Mouse (Mus musculus) layer of hippocampus, adult 8-10 months (tissue): ENCODE results near the gene B4galt5. TPM values are rescaled to one million over a fixed set of nuclear protein-coding genes. Genes with fewer than 3 reads are reported as not detected.
"Not testable (repeated sequence)": the region's sequence is repeated elsewhere in the genome, so short reads cannot be mapped to it uniquely, and the experiment has no call there.

Source experiments
- DNase-seq, 2 experiments: peaks; one replicate each; pipeline ENCODE4 v3.0.0; 2022; ENCODE audit warnings: low spot score in 2 of 2
- total RNA-seq, 4 experiments: library from RNA; stranded (reverse); gene quantifications; 2 replicates each; pipeline ENCODE4 v1.2.4; 2022

Gene B4galt5
- total RNA-seq: 10 to 100 TPM; 34.6 to 43.0 (median 39.7) TPM

DNA sequence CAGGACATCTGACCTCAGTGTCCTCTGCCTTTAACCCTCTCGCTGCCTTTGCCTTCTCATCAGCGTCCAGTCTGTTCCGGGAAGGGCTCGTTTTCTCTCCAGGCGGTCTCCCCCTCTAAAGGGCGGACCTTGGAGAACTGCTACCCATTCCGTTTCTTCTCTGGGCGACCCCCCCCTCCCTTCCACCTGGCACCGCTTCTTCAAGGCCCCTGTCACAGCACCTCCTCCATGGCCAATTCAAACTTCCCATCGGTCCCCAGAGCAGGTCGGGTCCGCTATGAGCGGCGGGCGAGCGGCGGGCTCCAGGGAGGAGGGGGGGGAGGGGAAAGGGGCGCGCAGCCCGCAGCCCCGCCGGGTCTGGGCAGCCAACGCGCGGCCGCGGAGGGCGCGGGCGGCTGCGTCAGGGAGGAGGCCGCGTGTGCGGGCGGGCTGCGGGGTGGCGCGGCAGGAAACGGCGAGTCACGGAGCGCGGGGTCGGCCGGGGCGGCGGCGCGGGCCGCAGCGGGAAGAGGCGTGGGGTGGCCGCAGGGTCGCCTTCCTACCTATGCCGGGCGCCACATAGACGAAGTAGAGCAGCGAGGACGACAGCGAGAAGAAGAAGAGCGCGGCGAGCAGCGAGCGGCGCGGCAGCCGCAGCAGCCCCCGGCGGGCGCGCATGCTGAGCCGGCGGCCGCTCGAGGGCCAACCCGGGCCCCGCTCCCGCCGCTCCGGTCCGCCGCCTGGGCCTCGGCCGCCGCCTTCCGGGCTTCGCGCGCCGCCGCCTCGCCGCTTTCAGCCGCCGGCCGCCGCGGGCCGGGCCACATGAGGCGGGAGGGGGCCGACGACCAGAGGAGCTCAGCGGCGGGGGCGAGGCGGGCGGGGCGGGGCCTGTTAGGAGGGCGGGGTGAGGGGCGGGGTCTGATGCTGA lies at the start of gene B4galt5:
Gene B4galt5 (minus strand): TSS at position 808 of the 907 bp plus-strand sequence.
- DNase-seq: no peak

DNA sequence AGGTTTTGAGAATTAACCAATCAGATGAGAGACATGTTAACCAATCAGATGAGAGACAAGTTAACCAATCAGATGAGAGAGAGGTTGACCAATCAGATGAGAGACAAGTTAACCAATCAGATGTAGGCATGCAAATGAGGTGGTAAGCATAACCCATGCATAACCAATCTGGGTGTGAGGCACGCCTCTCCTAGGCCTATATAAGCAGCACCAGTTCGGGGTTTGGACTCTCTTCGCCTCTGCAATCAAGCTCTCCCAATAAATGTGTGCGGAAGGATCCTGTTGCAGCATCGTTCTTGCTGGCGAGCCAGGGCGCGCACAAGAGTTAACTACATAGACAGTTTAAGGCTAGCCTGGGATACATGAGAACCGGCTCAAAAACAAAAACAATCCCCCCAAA lies 47.4 kb upstream of the B4galt5 start:
- DNase-seq: not testable (repeated sequence)

DNA sequence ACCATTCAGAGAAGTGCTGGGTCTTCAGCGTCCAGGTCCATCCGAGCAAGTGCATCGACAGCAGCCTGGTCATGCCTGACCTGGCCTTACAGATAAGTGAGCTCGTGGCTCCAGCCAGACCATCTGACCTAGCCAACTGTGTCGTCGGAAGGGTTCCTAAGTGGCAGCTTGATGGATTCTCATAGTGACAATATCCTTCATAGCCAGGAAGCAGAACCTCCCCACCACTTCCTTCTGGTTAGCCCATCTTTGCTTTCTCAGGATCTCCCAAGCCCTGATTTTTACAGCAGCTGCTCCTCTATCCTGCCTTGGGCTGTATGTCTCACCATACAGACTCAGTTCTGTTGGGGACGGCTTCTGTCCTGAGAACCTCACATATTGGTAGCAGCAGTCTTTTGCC lies 45.4 kb upstream of the B4galt5 start:
- no peak for DNase-seq

DNA sequence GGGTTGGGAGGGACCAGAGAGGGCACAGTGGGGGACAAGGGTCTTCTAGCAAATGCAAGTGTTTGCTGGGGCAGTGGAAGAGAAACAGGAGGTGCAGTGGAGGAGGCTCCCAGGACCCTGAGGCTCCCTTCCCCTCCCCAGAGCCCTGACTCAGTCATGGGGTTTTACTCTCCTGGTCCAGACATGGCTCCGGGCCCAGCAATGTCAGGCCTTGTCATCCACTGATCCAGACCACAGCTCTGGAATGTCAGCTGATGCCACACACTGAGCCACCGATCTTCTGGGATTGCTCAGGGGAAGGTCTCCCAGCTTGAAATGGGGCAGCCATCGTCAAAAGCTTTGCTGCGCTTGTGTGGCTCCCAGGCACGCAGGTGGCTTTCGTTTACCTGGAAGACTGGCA lies 38.0 kb upstream of the B4galt5 start:
- no peak for DNase-seq

GRCm38 (mm10) chr2:167386456-167386855 lies 37.5 kb upstream of the B4galt5 start:
- no peak for DNase-seq

DNA sequence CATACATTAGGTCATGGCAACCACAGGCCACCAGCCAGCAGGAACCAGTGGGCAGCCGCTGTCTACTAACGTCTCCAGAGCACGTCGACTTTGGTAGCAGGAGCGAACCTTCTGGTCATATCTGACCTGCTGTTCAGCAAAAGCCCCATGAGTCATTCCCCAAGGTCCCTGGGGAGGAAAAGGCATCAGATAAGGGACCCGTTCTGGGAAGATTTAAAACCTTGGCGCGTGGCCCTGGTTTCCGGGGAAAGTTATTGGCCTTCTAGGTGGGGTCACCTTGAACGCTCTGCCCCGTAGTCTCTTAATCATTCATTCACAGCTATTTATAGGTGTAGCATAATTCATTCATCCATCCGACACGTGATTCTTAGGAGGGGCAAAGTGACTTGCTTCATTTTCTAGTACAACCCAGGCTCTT lies 34.7 kb upstream of the B4galt5 start:
- no peak for DNase-seq

- DNase-seq: no peak
Measured at GRCm38 (mm10) chr2:167382389-167382788, 33.4 kb upstream of the B4galt5 start.

DNA sequence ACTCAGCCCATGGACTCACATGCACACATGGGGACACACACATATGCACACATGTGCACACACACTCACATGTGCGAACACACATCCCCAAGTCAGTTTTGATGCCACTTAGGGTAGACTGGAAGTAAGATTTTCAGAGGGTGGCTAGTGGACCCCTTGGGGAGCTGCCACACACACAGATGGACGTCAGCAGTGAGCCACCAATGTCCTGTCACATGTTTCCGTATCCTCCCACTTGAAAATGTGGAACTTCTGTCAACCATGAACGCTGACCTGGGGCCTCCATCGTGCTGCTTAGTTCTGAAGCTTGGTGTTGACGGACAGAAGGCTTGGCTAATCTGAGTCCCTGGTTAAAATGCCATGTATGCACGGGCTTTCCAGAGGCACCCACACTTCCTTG lies 32.6 kb upstream of the B4galt5 start:
- DNase-seq: no peak

- no peak for DNase-seq
Measured at GRCm38 (mm10) chr2:167380615-167381285, 31.8 kb upstream of the B4galt5 start.

DNA sequence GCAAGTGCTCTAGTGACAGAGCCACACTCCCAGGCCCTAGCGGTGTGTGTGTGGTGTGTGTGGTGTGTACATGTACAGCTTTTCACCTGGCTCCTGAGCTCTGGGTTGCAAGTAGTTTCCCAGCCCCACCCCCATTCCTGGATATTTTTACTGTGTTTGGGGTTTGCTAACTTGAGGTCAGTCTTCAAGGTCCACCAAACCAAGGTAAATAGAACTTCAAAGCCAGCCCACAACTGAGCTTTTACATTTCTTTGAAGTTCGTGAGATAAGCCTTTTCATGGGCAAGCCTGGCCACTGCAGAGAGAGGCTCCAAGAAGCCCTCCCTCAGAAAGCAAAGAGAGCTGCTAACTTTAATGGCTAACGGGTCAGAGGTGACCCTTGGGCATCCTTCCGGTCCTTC lies 30.0 kb upstream of the B4galt5 start:
- DNase-seq: no peak

DNA sequence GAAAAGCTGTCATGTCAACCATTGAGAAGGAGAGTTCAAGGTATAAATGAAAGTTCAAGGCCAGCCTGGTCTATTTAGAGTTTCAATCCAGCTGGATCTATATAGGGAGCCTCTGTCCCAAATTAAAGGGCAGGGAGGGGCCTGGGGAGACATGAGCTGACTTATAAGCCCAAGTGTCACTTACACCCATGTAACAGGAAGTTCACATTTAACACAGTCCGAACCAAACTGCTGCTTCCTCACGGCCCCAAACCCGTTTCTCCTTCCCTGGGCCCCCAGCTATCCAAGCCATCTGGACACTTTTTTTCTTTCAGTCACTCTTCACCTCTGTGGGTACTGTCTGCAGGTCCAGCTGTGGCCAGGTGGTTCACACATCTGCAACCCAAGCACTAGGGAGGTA lies 28.7 kb upstream of the B4galt5 start:
- no peak for DNase-seq

DNA sequence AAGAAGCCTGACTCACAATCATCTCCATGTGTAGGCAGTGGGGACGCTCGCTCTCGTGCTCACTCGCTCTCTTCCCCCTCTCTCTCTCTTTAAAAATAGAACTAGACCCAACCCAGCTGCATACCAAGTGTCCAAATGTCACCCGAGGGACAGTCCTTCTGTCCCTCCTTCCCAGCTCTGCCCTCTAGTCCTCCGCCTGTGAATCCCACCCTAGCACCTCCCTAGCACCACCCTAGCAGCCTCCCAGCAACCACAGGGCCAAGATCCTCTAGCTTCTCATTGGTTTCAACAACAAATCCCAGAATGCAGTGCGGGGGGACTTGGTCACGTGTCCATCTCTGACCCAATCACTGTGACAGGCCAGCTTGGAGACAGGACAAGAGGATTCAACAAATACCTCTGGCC lies 27.2 kb upstream of the B4galt5 start:
- DNase-seq: no peak

GRCm38 (mm10) chr2:167375688-167376087 lies 26.7 kb upstream of the B4galt5 start:
- DNase-seq: no peak

GRCm38 (mm10) chr2:167375135-167375534 lies 26.2 kb upstream of the B4galt5 start:
- no peak for DNase-seq

DNA sequence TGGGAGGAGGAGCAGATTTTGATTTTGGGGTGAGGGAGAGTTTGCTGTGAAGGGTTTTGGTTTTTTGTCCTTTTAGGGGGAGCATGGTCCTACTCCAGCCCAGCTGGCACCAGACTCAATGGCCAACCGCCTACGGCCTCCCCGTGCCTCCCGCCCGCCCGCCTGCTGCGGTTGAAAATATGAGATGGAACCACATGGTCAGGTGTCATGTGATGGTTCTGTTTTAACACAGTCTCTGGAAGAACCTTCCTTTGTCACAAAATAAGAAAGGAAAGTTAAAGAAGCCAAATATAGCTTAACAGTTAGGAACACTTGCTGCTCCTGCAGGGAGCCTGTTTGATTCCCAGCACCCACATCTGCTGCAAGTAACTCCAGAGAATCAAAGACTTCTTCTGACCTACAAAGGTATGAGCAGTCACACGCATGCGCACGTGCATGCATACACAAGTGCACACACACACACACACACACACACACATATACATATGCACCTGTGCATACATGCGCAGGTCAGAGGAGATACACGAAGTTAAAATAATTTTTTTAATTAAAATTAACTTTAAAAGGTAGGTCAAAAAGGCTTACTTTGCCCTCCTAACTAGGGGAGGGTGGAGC lies 25.3 kb upstream of the B4galt5 start:
- DNase-seq: no peak

DNA sequence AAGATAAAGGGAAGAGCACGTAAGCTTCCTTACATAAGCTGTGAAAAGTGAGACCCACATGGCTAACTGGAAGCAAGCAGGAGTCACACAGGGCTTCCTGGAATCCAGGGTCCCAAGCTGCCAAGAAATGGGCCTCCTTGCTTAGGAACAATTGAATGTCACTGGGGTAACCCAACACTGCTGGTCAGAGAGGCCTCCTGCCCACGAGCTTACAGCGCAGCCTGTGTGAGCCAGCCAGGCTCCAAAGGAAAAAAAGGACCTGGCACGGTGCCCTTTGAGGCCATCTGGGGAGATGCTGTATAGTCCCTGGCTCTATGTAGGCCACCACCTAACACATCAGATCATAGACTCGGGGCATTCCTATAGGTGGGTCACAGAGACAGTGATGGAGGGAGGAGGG lies 24.3 kb upstream of the B4galt5 start:
- DNase-seq: peak; percentile 29 to 37

DNA sequence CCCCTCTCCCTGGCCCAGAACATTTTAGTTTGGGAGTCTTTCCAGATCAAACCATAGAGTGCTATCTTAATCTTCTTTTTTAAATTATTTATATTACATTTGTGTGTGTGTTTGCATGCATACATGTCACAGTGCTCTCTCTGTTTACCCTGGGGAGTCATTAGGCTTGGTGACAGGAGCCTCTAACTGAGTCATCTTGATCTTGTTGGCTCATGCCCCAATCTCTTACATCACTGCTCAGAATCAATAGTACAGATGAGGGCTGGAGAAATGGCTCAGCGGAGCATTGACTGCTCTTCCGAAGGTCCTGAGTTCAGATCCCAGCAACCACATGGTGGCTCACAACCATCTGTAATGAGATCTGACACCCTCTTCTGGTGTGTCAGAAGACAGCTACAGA lies 22.5 kb upstream of the B4galt5 start:
- DNase-seq: no peak

DNA sequence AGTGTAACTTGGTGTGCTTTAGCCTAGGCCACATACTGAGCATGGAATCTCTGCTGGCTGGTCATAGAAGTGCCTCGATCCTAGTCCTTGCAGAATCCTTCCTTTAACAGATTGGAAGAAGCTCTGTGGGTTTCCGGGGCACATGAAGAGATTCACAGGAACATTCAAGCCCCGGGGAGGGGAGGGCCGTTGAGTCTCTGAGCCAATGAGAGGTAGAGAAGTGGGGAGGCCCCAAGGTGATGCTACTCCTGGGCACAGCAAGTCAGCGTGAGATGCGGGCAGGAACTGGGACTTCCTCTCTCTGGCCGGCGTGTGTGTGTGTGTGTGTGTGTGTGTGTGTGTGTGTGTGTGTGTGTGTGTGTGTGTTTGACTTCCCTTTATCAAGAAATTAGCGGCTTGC lies 19.3 kb upstream of the B4galt5 start:
- no peak for DNase-seq

DNA sequence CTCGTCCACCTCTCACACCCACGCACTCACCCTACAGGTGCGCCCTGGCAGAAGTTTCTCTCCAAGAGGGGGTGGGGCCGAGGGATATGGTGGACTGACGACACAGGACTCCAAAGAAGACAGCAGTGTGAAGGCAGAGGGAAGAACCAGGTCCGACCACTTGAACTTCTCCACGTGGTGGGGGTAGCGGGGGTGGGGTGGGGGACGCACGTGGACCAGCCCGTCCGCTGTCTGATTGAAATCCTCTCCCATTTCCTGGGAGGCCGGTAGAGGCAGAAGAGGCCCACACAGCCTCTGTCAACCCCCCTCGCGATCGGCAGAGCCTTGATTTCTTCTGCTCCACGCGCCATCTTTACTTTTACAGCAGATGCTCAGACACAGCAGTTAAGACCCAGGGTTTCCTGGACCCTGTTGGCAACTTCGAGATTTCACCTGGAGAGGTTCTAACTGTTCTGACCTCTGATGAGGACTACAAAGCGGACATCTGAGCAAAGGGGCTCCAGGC lies 18.8 kb upstream of the B4galt5 start:
- DNase-seq: no peak

- no peak for DNase-seq
Measured at GRCm38 (mm10) chr2:167367325-167367724, 18.3 kb upstream of the B4galt5 start.

- DNase-seq: no peak
Measured at GRCm38 (mm10) chr2:167365063-167365462, 16.1 kb upstream of the B4galt5 start.
